In genomic region chrX:57216271-57216670, GRCm38 (mm10) we compare ENCODE assay signal across 21 mouse cellular contexts. TPM values are rescaled to one million over a fixed set of nuclear protein-coding genes. Genes with fewer than 3 reads are reported as not detected.
DNase-seq lines count a peak whose midpoint lies in the region; ATAC-seq and TF ChIP-seq lines count a peak whose summit lies in the region.
"Had no signal": no experiment of that assay in that cellular context is flagged by ENCODE, and none has a peak within 500 bp of the region (broad histone marks: within the 10 kb centered on the region; RNA-seq: fewer than 3 reads in every experiment).

No protein-coding gene starts in this region.

- no peak for DNase-seq in thymus, adult 2 months
- no peak for DNase-seq in thymus, adult 18-20 months
- no peak for DNase-seq in right cerebral cortex, adult 18-20 months
- DNase-seq: adrenal gland, adult 2 months; adrenal gland, postnatal 25 days; cerebellum, adult 18-20 months; cerebellum, adult 9-11 months; cerebellum, postnatal 36 days; gastrocnemius, postnatal 36 days; heart, adult 11 months; heart, postnatal 36 days had no signal

- no peaks in the 10 kb centered on the region for H3K36me3 ChIP-seq in thymus, adult 2 months (ENCODE audit: control insufficient read depth, insufficient read depth, low read length)
- no peaks in the 10 kb centered on the region for H3K36me3 ChIP-seq in forebrain, embryonic 16.5 days (ENCODE audit: control insufficient read depth, insufficient read depth)
- H3K36me3 ChIP-seq: embryonic facial prominence, embryonic 13.5 days; forebrain, embryonic 12.5 days; heart, embryonic 13.5 days; hindbrain, embryonic 15.5 days had no signal

- no peak overlapping the region for H3K4me2 ChIP-seq in forebrain, embryonic 16.5 days (ENCODE audit: low read length)
- H3K4me2 ChIP-seq: embryonic facial prominence, embryonic 13.5 days; forebrain, embryonic 12.5 days; heart, embryonic 13.5 days; hindbrain, embryonic 15.5 days had no signal

- 0 out of 2 replicates have a peak overlapping the region, but pooled peaks have one; percentile 33 for H3K27ac ChIP-seq in thymus, adult 2 months (ENCODE audit: control insufficient read depth, insufficient read depth, low read length)
- H3K27ac ChIP-seq in forebrain, embryonic 16.5 days (ENCODE audit: low read length), result no peak overlapping the region
- H3K27ac ChIP-seq: embryonic facial prominence, embryonic 13.5 days; forebrain, embryonic 12.5 days; heart, embryonic 13.5 days; hindbrain, embryonic 15.5 days had no signal

- WGBS in thymus, adult 2 months, result 52% methylated on average over 5 of the region's 5 CpGs
- 71% methylated on average over 5 of the region's 5 CpGs for WGBS in forebrain, embryonic 16.5 days

- no peak overlapping the region for H3K9ac ChIP-seq in forebrain, embryonic 16.5 days (replicated peaks; ENCODE audit: low read depth, low read length)
- H3K9ac ChIP-seq: embryonic facial prominence, embryonic 13.5 days; forebrain, embryonic 12.5 days; heart, embryonic 13.5 days; hindbrain, embryonic 15.5 days had no signal

- H3K9me3 ChIP-seq in forebrain, embryonic 16.5 days (ENCODE audit: control insufficient read depth, low read length), result no peaks in the 10 kb centered on the region
- H3K9me3 ChIP-seq: embryonic facial prominence, embryonic 13.5 days; forebrain, embryonic 12.5 days; heart, embryonic 13.5 days; hindbrain, embryonic 15.5 days had no signal

- ATAC-seq in CD4-positive, CD25-positive, alpha-beta regulatory T cell, adult 4 months, result peak; percentile 16
- ATAC-seq in inflammation-experienced regulatory T-cells, adult 6 months, result peak; percentile 45
- no peak for ATAC-seq in forebrain, embryonic 16.5 days
- ATAC-seq in frontal cortex, adult (ENCODE audit: low TSS enrichment), result no peak

- no peak overlapping the region for H3K4me3 ChIP-seq in thymus, adult 2 months (ENCODE audit: control insufficient read depth, insufficient read depth, low read length)
- no peak overlapping the region for H3K4me3 ChIP-seq in forebrain, embryonic 16.5 days (replicated peaks; ENCODE audit: low read length)
- H3K4me3 ChIP-seq: embryonic facial prominence, embryonic 13.5 days; forebrain, embryonic 12.5 days; heart, embryonic 13.5 days; hindbrain, embryonic 15.5 days had no signal

- H3K27me3 ChIP-seq in thymus, adult 2 months (ENCODE audit: control insufficient read depth, insufficient read depth, low read length), result no peaks in the 10 kb centered on the region
- H3K27me3 ChIP-seq in forebrain, embryonic 16.5 days (replicated peaks; ENCODE audit: control insufficient read depth, insufficient read depth, low read length), result no peaks in the 10 kb centered on the region
- H3K27me3 ChIP-seq: embryonic facial prominence, embryonic 13.5 days; forebrain, embryonic 12.5 days; heart, embryonic 13.5 days; hindbrain, embryonic 15.5 days had no signal

- TF ChIP-seq POLR2A in thymus, adult 2 months (IDR thresholded peaks at IDR 0.05; ENCODE audit: control insufficient read depth, extremely low read depth, insufficient read depth, low read length, poor library complexity), result no peak

- no peak for TF ChIP-seq CTCF in thymus, adult 2 months (IDR thresholded peaks at IDR 0.05; ENCODE audit: borderline replicate concordance, control insufficient read depth, extremely low read depth, insufficient read depth, low read length, poor library complexity)

- no peaks in the 10 kb centered on the region for H3K4me1 ChIP-seq in thymus, adult 2 months (replicated peaks; ENCODE audit: control insufficient read depth, insufficient read depth, low read length)
- H3K4me1 ChIP-seq in forebrain, embryonic 16.5 days (replicated peaks; ENCODE audit: control insufficient read depth, insufficient read depth, low read length), result no peaks in the 10 kb centered on the region
- H3K4me1 ChIP-seq: embryonic facial prominence, embryonic 13.5 days; forebrain, embryonic 12.5 days; heart, embryonic 13.5 days; hindbrain, embryonic 15.5 days had no signal

RNA-seq across cellular contexts. Expression of gene Cd40lg, which starts 4.3 kb away (rescaled TPM):
- 6.0 and 7.2 TPM in 2 replicates for polyA plus RNA-seq in thymus, adult 2 months (2012; rRNA removed)
- polyA plus RNA-seq in CD4-positive, CD25-positive, alpha-beta regulatory T cell, adult 4 months (2017; shearing (Covaris generic)), result 10 to 100 TPM; 31.4 to 42.4 TPM
- 10 to 100 TPM; 65.0 to 80.7 (median 69.6) TPM for polyA plus RNA-seq in inflammation-experienced regulatory T-cells, adult 6 months (2017; shearing (Covaris generic))
- not detected in 2 replicates for polyA plus RNA-seq in forebrain, embryonic 16.5 days (2015; fragmentation: Nextera tagmentation; extraction: Ambion mirVana)
- polyA plus RNA-seq: adrenal gland, adult 2 months; embryonic facial prominence, embryonic 13.5 days; forebrain, embryonic 12.5 days; heart, embryonic 13.5 days; heart, postnatal 0 days; hindbrain, embryonic 11.5 days; hindbrain, embryonic 15.5 days had no signal

Comparison
In these comparisons a context has a peak if more than half of its experiments do, and no peak if none do; other contexts are left out.
1. ATAC-seq: peak in CD4-positive, CD25-positive, alpha-beta regulatory T cell, adult 4 months (single experiment) and inflammation-experienced regulatory T-cells, adult 6 months (single experiment); none in forebrain, embryonic 16.5 days (single experiment) and frontal cortex, adult (single experiment).